Mouse (Mus musculus): Measurements from ENCODE around the gene Rbm47.

- TF ChIP-seq GATA1 (IDR thresholded peaks at IDR 0.05; ENCODE audit: low read length): no peak
- TF ChIP-seq TAL1 (IDR thresholded peaks at IDR 0.05; ENCODE audit: low read length): no peak
These were observed 103.8 kb downstream of the Rbm47 start for GRCm38 (mm10) chr5:66069133-66069469.
